In the genomic region with DNA sequence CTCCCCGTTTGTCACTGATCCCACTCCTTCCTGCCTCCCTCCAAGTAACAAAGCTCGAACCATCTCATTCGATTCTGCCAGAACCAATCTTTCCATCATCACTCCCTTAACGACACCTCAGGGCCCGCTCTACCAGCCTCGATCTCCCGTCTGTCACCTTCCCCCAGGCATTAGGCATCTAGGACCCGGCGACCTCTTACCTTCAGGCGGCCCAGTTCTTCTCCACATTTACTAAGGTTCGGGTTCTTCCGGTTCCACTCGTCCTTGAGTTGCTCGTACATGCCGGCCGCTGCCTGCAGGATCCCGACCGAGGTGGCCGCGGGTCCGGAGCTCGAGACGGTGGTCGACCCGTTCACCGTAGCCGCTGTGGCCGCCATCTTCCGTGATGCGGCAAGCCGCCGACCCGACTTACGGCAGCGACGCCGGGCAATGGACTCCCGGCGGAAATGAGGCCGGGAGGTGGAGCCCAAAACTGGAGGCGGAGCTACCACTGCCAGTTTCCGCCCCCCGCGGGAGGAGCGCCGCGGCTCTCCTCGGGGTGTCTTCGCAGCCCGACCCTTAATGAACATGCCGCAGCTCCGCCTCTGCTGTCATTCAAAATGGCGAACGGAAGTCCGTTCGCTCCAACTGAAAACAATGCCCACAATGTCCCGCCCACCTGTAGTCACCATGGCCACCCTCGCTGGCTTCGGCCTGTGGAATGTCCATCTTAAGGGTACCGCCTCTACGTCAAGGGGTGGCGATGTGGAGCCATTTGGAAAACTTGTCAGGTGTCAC, we compare ENCODE assay signal across 8 mouse cellular contexts. TPM values are rescaled to one million over a fixed set of nuclear protein-coding genes. Genes with fewer than 3 reads are reported as not detected.
DNase-seq lines count a peak whose midpoint lies in the region; ATAC-seq and TF ChIP-seq lines count a peak whose summit lies in the region.

A gene (minus strand): TSS at position 625 of the 777 bp plus-strand sequence.

- WGBS in bone marrow, adult 2 months: under 1% methylated on average over 62 of the region's 62 CpGs
- under 1% methylated on average over 62 of the region's 62 CpGs for WGBS in embryonic facial prominence, embryonic 15.5 days
- WGBS in limb, embryonic 14.5 days: under 1% methylated on average over 56 of the region's 62 CpGs
- under 1% methylated on average over 62 of the region's 62 CpGs for WGBS in midbrain, postnatal 0 days

- peak; percentile 94 for ATAC-seq in embryonic facial prominence, embryonic 15.5 days (ENCODE audit: insufficient number of reproducible peaks, low FRiP score, low TSS enrichment, low read depth)
- ATAC-seq in limb, embryonic 14.5 days (ENCODE audit: low FRiP score, low read depth): peak; percentile 97
- peak; percentile 94 for ATAC-seq in midbrain, postnatal 0 days (ENCODE audit: low FRiP score)

- H3K4me1 ChIP-seq in bone marrow, adult 2 months (ENCODE audit: control insufficient read depth, insufficient read depth, low read length): peaks cover 2% of the 10 kb centered on the region; the same call in 1 of the 2 replicates
- H3K4me1 ChIP-seq in embryonic facial prominence, embryonic 15.5 days: peaks cover 17% of the 10 kb centered on the region
- H3K4me1 ChIP-seq in limb, embryonic 14.5 days (ENCODE audit: control insufficient read depth, insufficient read depth, low read length): peaks cover 14% of the 10 kb centered on the region
- H3K4me1 ChIP-seq in midbrain, postnatal 0 days (ENCODE audit: insufficient read depth, low read length): peaks cover 10% of the 10 kb centered on the region

- peak; percentile 99 for DNase-seq in 416B (ENCODE audit: low read depth)
- DNase-seq in heart, adult 8-10 months (ENCODE audit: low spot score): peak; percentile 97
- peak; percentile 99 for DNase-seq in kidney, adult 9 months
- DNase-seq in limb, embryonic 14.5 days (ENCODE audit: low spot score): peak; percentile 97
- DNase-seq in midbrain, postnatal 0 days (ENCODE audit: low spot score): peak; percentile 98
- DNase-seq in spleen, postnatal 14 days (ENCODE audit: low spot score in 2 of 2): peak; percentile 90 to 93

- peak; percentile 95; the same call in 1 of the 2 replicates for TF ChIP-seq POLR2A in bone marrow, adult 2 months (IDR thresholded peaks at IDR 0.05; ENCODE audit: borderline replicate concordance, control insufficient read depth, low read depth, low read length)
- peak; percentile 92; the same call in 1 of the 2 replicates for TF ChIP-seq POLR2A in limb, embryonic 14.5 days (IDR thresholded peaks at IDR 0.05; ENCODE audit: borderline replicate concordance, extremely low read depth, insufficient read depth, insufficient read length)

- no peaks in the 10 kb centered on the region for H3K9me3 ChIP-seq in embryonic facial prominence, embryonic 15.5 days (replicated peaks)
- no peaks in the 10 kb centered on the region for H3K9me3 ChIP-seq in limb, embryonic 14.5 days (ENCODE audit: control insufficient read depth, low read length)
- H3K9me3 ChIP-seq in midbrain, postnatal 0 days (ENCODE audit: low read length): no peaks in the 10 kb centered on the region

- H3K27ac ChIP-seq in bone marrow, adult 2 months (ENCODE audit: control insufficient read depth, insufficient read depth, low read depth, low read length, poor library complexity): peak within 1 kb of the TSS; percentile 84
- H3K27ac ChIP-seq in embryonic facial prominence, embryonic 15.5 days (replicated peaks): peak within 1 kb of the TSS; percentile 63
- peak within 1 kb of the TSS; percentile 55; the same call in 1 of the 2 replicates for H3K27ac ChIP-seq in limb, embryonic 14.5 days (replicated peaks; ENCODE audit: low read depth, low read length)
- peak within 1 kb of the TSS; percentile 76 for H3K27ac ChIP-seq in midbrain, postnatal 0 days (ENCODE audit: low read depth, low read length)

- H3K36me3 ChIP-seq in embryonic facial prominence, embryonic 15.5 days: peaks cover 23% of the 10 kb centered on the region
- peaks cover 19% of the 10 kb centered on the region for H3K36me3 ChIP-seq in limb, embryonic 14.5 days (ENCODE audit: control insufficient read depth, insufficient read depth, low read length)
- H3K36me3 ChIP-seq in midbrain, postnatal 0 days (ENCODE audit: insufficient read depth, low read length): peaks cover 10% of the 10 kb centered on the region

- peak within 1 kb of the TSS; percentile 96 for H3K4me3 ChIP-seq in bone marrow, adult 2 months (replicated peaks; ENCODE audit: control insufficient read depth, low read depth, low read length)
- H3K4me3 ChIP-seq in embryonic facial prominence, embryonic 15.5 days (replicated peaks): peak within 1 kb of the TSS; percentile 81
- peak within 1 kb of the TSS; percentile 90 for H3K4me3 ChIP-seq in limb, embryonic 14.5 days (replicated peaks; ENCODE audit: low read length)
- peak within 1 kb of the TSS; percentile 73 for H3K4me3 ChIP-seq in midbrain, postnatal 0 days (ENCODE audit: low read depth, low read length)

- H3K4me2 ChIP-seq in embryonic facial prominence, embryonic 15.5 days (replicated peaks): peak within 1 kb of the TSS; percentile 75
- H3K4me2 ChIP-seq in limb, embryonic 14.5 days (replicated peaks; ENCODE audit: low read depth, low read length, severe bottlenecking): peak within 1 kb of the TSS; percentile 89
- H3K4me2 ChIP-seq in midbrain, postnatal 0 days (ENCODE audit: low read depth, low read length, poor library complexity, severe bottlenecking): peak within 1 kb of the TSS; percentile 83

- H3K9ac ChIP-seq in embryonic facial prominence, embryonic 15.5 days: peak within 1 kb of the TSS; percentile 64
- H3K9ac ChIP-seq in limb, embryonic 14.5 days (ENCODE audit: low read depth, low read length, severe bottlenecking): peak within 1 kb of the TSS; percentile 82
- peak within 1 kb of the TSS; percentile 77 for H3K9ac ChIP-seq in midbrain, postnatal 0 days (replicated peaks; ENCODE audit: low read length, poor library complexity, severe bottlenecking)

- no peaks in the 10 kb centered on the region for H3K27me3 ChIP-seq in embryonic facial prominence, embryonic 15.5 days
- no peaks in the 10 kb centered on the region for H3K27me3 ChIP-seq in limb, embryonic 14.5 days (ENCODE audit: control insufficient read depth, insufficient read depth, low read length)
- H3K27me3 ChIP-seq in midbrain, postnatal 0 days (ENCODE audit: insufficient read depth, low read length): no peaks in the 10 kb centered on the region

- no peak; the same call in 1 of the 2 replicates for TF ChIP-seq CTCF in bone marrow, adult 2 months (IDR thresholded peaks at IDR 0.05; ENCODE audit: control insufficient read depth, insufficient read depth, low read length)
- peak; percentile 71 for TF ChIP-seq CTCF in midbrain, postnatal 0 days (IDR thresholded peaks at IDR 0.05)

RNA-seq across cellular contexts. Expression of the gene that starts here (rescaled TPM):
- 93.2 and 170 TPM in 2 replicates for polyA plus RNA-seq in bone marrow, adult 2 months (2011; ENCODE audit: insufficient read depth, insufficient read length, low replicate concordance, missing spikeins)
- polyA plus RNA-seq in embryonic facial prominence, embryonic 15.5 days (2015; fragmentation: Nextera tagmentation; extraction: Ambion mirVana): 259 and 275 TPM in 2 replicates
- total RNA-seq in heart, adult 8-10 months (2022): 100 to 1,000 TPM; 116 to 132 (median 121) TPM
- 216 and 233 TPM in 2 replicates for polyA plus RNA-seq in limb, embryonic 14.5 days (2012; rRNA removed)
- 264 and 268 TPM in 2 replicates for polyA plus RNA-seq in limb, embryonic 14.5 days (2014; fragmentation: Nextera tagmentation; extraction: Ambion mirVana)
- 289 and 329 TPM in 2 replicates for total RNA-seq in midbrain, postnatal 0 days (2014; rRNA removed)
- 286 and 292 TPM in 2 replicates for polyA plus RNA-seq in midbrain, postnatal 0 days (2015; fragmentation: Nextera tagmentation; extraction: Ambion mirVana)

Comparison
In these comparisons a context has a peak if more than half of its experiments do, and no peak if none do; other contexts are left out.
1. Peak in every context shown above with its lines: DNase-seq, ATAC-seq, H3K4me3 ChIP-seq and H3K27ac ChIP-seq.